Mouse (Mus musculus) kidney, adult 2 months (tissue): ENCODE data around the gene Scarf2. TPM values are rescaled to one million over a fixed set of nuclear protein-coding genes. Genes with fewer than 3 reads are reported as not detected.
A peak's percentile ranks its signal among the peaks of the same experiment; 100 is the strongest.

ENCODE experiments used
- DNase-seq: peaks from one replicate; pipeline ENCODE4 v3.0.0; 2021
- H3K27ac ChIP-seq: fragments of 200-500 bp; 2 replicates; pipeline ENCODE4 v1.5.1; 2012; ENCODE audit warnings: low read depth, low read length, control low read depth, inconsistent platforms; ENCODE audit not compliant: insufficient read depth
- H3K27me3 ChIP-seq: fragments of 200-500 bp; replicated peaks from 2 replicates; pipeline ENCODE4 v1.6.1; 2012; ENCODE audit warnings: mild to moderate bottlenecking, moderate library complexity, low read length, inconsistent platforms; ENCODE audit not compliant: control insufficient read depth, insufficient read depth
- H3K36me3 ChIP-seq: fragments of 200-500 bp; 2 replicates; pipeline ENCODE4 v1.6.1; 2012; ENCODE audit warnings: mild to moderate bottlenecking, moderate library complexity, low read length, inconsistent platforms; ENCODE audit not compliant: control insufficient read depth, insufficient read depth
- H3K4me1 ChIP-seq: fragments of 200-500 bp; 2 replicates; pipeline ENCODE4 v1.6.1; 2011; ENCODE audit warnings: low read length; ENCODE audit not compliant: control insufficient read depth, insufficient read depth
- H3K4me3 ChIP-seq: fragments of 200-500 bp; 2 replicates; pipeline ENCODE4 v1.5.1; 2011; ENCODE audit warnings: mild to moderate bottlenecking, low read depth, low read length, control low read depth; ENCODE audit not compliant: insufficient read depth
- CTCF ChIP-seq: fragments of 200-500 bp; conservative IDR thresholded peaks from 2 replicates; pipeline ENCODE4 v1.5.1; 2011; ENCODE audit warnings: low read depth, mild to moderate bottlenecking, control low read depth, low read length, moderate library complexity, mixed read lengths; ENCODE audit not compliant: insufficient read depth, insufficient read length
- POLR2A ChIP-seq: fragments of 200-500 bp; IDR thresholded peaks from one replicate; pipeline ENCODE4 v1.6.1; 2011; ENCODE audit warnings: low read depth, low read length, control low read depth
- WGBS: fragments of 180-500 bp; shearing (Covaris S2); methylation state at CpG from one replicate; pipeline ENCODE4 v1.1.7; 2018; 5-methylcytosine and 5-hydroxymethylcytosine counted together
- polyA plus RNA-seq: library from polyadenylated mRNA; depleted of rRNA; stranded (reverse); fragments of >200 nt; gene quantifications from 2 replicates; pipeline ENCODE4 v1.2.3, GENCODE M21; 2012

Gene Scarf2
- polyA plus RNA-seq, 1 experiment, result 26.8 TPM

DNA sequence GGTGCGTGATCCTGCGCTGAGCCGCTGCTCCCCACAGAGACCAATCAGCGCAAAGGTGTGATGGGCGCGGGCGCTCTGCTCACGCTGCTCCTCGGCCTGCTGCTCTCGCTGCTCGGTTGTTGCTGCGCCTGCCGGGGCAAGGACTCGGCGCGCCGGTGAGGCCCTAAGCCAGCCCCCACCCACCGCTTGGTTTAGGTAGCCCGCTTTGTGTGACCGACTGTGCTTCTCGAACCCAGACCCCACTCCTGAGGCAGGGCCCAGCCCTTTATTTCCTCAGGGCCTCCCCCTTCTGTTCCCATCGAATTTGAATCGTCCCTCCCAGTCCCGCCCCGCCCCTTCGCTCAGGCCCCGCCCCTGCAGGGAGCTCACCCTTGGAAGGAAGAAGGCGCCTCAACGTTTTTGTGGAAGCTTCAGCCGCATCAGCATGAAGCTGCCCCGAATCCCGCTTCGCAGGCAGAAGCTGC, 7.4 kb downstream of the Scarf2 start:
- Histone ChIP-seq H3K27me3 (0 out of 2 replicates have a peak, but pooled peaks cover 3% of the 10 kb centered on the region), H3K4me3 (peak overlapping the region; percentile 16; the same call in 1 of the 2 replicates), H3K27ac (no peak overlapping the region), H3K36me3 (no peaks in the 10 kb centered on the region), H3K4me1 (peaks cover 8% of the 10 kb centered on the region; the same call in 1 of the 2 replicates)
- DNase-seq, result peak; percentile 45
- 13% methylated on average over 33 of the region's 33 CpGs for WGBS
- no peak for TF ChIP-seq CTCF
- no peak for TF ChIP-seq POLR2A

DNA sequence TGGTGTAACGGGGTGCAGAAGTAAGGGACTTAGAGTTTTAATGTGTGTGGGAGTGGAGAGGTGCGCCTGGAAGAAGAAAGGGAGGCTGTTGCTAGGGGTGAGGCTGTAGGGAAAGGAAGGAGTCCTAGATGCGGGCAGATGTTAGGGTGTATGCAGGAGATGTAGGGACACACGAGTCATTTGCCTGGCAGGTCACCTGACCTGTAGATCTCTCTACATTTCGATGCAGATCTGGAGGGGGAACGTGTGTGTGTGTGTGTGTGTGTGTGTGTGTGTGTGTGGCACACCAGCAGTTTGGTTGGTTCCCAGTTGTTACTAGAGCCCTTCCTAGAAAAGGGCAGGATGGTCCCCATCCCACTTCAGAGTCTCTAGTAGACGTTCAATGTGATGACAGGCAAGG, 7.9 kb downstream of the Scarf2 start:
- TF ChIP-seq CTCF, result no peak
- no peak for TF ChIP-seq POLR2A
- H3K27ac ChIP-seq, result no peak overlapping the region
- no peaks in the 10 kb centered on the region for H3K36me3 ChIP-seq
- H3K4me1 ChIP-seq, result peaks cover 8% of the 10 kb centered on the region; the same call in 1 of the 2 replicates
- no peak for DNase-seq
- H3K27me3 ChIP-seq, result 0 out of 2 replicates have a peak, but pooled peaks cover 3% of the 10 kb centered on the region
- 49% methylated on average over 7 of the region's 7 CpGs for WGBS
- H3K4me3 ChIP-seq, result no peak overlapping the region

DNA sequence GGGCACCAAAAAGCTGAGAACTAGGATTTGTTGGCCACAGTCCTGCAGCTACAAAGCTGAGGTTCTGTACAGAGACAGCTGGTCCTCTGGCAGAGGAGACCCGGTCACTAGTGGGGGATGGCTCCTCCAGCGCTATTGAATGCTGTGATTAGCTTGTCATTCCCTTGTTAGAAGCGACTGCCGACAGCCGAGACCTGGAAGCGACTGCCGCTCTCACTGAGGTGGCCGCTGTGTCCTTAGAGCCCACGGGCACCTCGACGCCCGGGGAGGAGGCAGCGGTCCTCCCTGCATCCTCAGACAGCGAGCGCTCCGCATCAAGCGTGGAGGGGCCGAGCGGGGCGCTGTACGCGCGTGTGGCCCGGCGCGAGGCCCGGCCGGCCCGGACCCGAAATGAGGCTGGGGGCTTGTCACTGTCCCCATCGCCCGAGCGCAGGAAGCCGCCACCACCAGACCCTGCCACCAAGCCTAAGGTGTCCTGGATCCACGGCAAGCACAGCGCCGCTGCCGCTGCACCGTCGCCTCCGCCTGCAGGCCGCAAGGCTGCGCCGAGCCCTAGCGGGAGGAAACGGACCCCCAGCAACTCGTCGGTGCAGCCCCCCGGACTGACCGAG, 9.6 kb downstream of the Scarf2 start:
- Histone ChIP-seq H3K4me1 (peaks cover 8% of the 10 kb centered on the region; the same call in 1 of the 2 replicates), H3K4me3 (peak overlapping the region; percentile 51), H3K27me3 (0 out of 2 replicates have a peak, but pooled peaks cover 3% of the 10 kb centered on the region), H3K27ac (no peak overlapping the region), H3K36me3 (no peaks in the 10 kb centered on the region)
- TF ChIP-seq CTCF (no peak), POLR2A (no peak)
- no peak for DNase-seq
- 16% methylated on average over 50 of the region's 50 CpGs for WGBS

DNA sequence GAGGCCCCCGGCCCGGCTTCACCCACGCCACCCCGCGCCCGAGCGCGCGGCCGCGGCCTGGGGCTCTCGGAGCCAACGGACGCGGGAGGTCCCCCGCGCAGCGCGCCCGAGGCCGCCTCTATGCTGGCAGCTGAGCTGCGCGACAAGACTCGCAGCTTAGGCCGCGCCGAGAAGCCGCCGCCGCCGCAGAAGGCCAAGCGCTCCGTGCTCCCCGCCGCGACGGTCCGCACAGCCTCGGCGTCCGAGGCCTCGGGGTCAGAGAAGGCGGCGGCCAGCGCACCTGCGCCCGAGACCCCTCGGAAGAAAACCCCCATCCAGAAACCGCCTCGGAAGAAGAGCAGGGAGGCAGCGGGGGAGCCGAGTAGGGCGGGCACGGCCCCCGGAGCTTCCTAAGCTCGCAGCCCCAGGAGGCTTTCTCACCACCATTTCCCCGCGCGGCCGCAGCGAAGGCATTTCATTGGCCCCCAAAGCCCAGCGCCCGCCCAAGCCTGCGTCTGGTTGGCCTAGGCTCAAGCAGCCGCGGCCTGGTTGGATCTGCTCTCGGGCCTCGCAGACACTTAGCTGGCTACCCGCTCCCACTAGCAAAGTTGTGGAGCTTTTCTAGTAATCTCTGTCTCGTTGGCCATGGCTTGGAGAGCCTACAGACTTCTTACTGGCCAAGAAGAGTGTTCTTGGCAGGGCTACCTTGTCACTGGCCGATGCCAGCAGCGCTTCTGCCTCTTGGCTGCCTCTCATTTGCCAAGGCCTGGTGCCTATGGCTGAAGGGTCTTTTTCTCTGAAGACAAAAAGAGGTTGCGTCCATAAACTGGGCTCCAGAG, 10.3 kb downstream of the Scarf2 start:
- peak; percentile 88 for DNase-seq
- Histone ChIP-seq H3K27ac (no peak overlapping the region), H3K4me3 (peak overlapping the region; percentile 51), H3K4me1 (peaks cover 6% of the 10 kb centered on the region; the same call in 1 of the 2 replicates), H3K27me3 (0 out of 2 replicates have a peak, but pooled peaks cover 3% of the 10 kb centered on the region), H3K36me3 (no peaks in the 10 kb centered on the region)
- TF ChIP-seq CTCF (no peak), POLR2A (no peak)
- WGBS, result 13% methylated on average over 72 of the region's 73 CpGs

DNA sequence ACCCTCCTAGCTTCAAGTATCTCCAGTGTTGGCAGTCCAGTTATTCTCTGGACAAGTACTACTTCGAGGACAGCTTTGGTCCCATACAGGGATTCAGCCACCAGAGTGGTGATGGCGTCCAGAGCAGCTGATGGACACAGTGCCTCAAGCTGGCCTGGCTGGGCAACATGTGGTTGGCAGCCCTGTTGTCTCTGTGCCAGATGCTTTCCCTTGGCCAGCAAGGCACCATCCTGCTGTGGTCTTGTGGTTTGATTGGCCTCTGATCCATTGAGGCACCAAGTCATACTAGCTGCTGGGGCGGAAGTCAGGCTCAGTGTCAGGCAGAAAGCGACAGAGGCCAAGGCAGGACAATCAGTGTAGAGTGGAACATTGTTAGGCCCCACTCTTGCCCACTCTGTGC, 12.0 kb downstream of the Scarf2 start:
- TF ChIP-seq POLR2A (no peak), CTCF (no peak)
- H3K36me3 ChIP-seq, result no peaks in the 10 kb centered on the region
- no peaks in the 10 kb centered on the region; the same call in 1 of the 2 replicates for H3K4me1 ChIP-seq
- 0 out of 2 replicates have a peak, but pooled peaks cover 3% of the 10 kb centered on the region for H3K27me3 ChIP-seq
- 89% methylated on average over 4 of the region's 4 CpGs for WGBS
- H3K27ac ChIP-seq, result no peak overlapping the region
- DNase-seq, result no peak
- H3K4me3 ChIP-seq, result no peak overlapping the region

DNA sequence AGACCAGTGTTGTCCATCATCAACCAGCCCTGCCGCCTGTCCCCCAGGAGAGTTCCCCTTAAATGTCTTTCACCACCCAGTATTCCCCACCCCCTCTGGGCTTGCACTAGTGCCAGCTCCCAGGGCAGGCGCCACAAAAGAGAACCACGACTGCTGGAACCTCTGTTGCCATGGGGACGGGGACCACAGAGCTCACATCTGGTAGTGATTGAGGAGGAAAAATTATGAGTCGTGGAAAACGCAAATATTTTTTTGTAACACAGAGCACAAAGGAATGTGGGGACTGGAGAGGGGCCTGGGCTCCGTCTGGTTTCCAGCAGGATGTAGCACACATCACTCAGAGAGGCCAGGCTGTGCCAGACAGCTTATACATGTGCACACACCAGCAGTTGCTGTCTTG, 12.6 kb downstream of the Scarf2 start:
- no peak overlapping the region for H3K4me3 ChIP-seq
- 0 out of 2 replicates have a peak, but pooled peaks cover 3% of the 10 kb centered on the region for H3K27me3 ChIP-seq
- H3K4me1 ChIP-seq, result no peaks in the 10 kb centered on the region; the same call in 1 of the 2 replicates
- H3K27ac ChIP-seq, result no peak overlapping the region
- TF ChIP-seq POLR2A, result no peak
- no peak for TF ChIP-seq CTCF
- H3K36me3 ChIP-seq, result no peaks in the 10 kb centered on the region
- WGBS, result 59% methylated on average over 7 of the region's 7 CpGs
- no peak for DNase-seq

DNA sequence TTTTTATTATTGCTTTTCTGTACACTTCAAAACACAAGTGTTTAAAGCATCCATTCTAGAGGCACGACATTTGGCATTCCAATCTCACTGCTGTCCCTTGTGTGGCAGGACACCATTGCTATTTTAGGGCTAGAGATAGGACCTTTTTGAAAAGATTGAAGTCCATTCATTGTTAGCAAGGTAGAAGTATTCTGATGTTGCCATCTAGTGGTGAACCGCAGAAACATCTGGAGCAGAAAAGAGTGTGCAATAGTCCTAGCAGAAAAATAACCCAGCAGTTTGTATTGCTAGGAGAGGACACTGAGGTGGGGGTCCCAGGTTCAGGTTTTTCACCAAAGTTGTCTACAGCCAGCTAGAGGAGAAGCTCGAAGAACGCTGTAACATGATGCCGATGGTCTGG, 15.0 kb downstream of the Scarf2 start:
- 3% methylated on average over 5 of the region's 5 CpGs for WGBS
- Histone ChIP-seq H3K36me3 (no peaks in the 10 kb centered on the region), H3K4me1 (no peaks in the 10 kb centered on the region), H3K27ac (no peak overlapping the region), H3K27me3 (no peaks in the 10 kb centered on the region), H3K4me3 (no peak overlapping the region)
- peak; percentile 67 for DNase-seq
- TF ChIP-seq CTCF (0 out of 2 replicates have a peak, but pooled peaks have one; percentile 18), POLR2A (no peak)
